ENCODE assay signal across 8 mouse cellular contexts in the genomic region with DNA sequence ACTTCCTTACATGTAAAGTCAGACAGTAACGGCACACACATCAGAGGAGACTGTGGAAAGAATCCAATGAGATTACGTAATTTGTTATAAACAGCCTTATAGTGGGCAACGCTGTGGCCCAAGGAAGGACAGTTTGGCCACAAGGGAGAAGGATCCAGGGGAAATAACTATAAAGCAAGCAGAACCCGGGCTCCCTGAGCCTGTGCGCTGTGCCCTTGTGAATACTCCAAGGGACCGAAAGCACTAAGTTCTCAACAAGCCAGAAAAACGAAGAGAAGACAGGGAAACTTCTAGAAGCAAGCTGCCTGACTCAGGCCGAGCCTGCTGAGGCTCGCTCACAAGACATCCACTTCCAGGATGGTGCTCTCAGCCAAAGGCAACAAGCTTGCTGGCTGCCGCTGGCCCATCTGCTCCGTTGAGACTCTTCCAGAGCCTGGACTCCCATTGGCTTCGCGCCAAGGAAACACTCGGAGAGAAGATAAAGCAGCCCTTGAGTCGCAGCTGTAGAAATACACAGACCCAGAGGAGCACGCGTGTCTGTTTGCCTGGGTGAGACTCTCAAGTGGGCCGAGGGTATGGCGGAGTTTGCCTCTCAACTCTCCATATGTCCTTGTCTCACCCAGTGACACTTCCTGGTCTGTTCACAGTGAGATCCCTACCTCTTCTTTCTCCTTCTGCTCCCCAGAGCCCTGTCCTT. TPM values are rescaled to one million over a fixed set of nuclear protein-coding genes. Genes with fewer than 3 reads are reported as not detected.
DNase-seq lines count a peak whose midpoint lies in the region; ATAC-seq and TF ChIP-seq lines count a peak whose summit lies in the region.
"Not testable (repeated sequence)": the region's sequence is repeated elsewhere in the genome, so short reads cannot be mapped to it uniquely, and the experiment has no call there.

No protein-coding gene starts in this region.

- ATAC-seq in heart, embryonic 16.5 days (replicated peaks; ENCODE audit: extremely low read depth, insufficient read depth, low FRiP score) = peak; percentile 83
- peak; percentile 90 for ATAC-seq in megakaryocyte progenitor cell, adult 5-6 weeks (replicated peaks; ENCODE audit: poor library complexity)
- ATAC-seq in stomach, embryonic 15.5 days (ENCODE audit: insufficient read depth, low FRiP score, low read depth) = peak; percentile 47; the same call in 1 of the 2 replicates

- not testable (repeated sequence) for H3K27me3 ChIP-seq in heart, embryonic 16.5 days (ENCODE audit: control insufficient read depth, insufficient read depth, low read length); stomach, embryonic 15.5 days (replicated peaks)

- H3K36me3 ChIP-seq in heart, embryonic 16.5 days (ENCODE audit: control insufficient read depth, insufficient read depth); stomach, embryonic 15.5 days: not testable (repeated sequence)

- 31% methylated on average over 11 of the region's 19 CpGs for whole genome bisulfite sequencing in heart, embryonic 16.5 days
- WGBS in stomach, embryonic 15.5 days = 54% methylated on average over 13 of the region's 19 CpGs

- H3K4me1 ChIP-seq in heart, embryonic 16.5 days (ENCODE audit: control insufficient read depth, insufficient read depth, low read length); stomach, embryonic 15.5 days: not testable (repeated sequence)

- not testable (repeated sequence) for H3K4me2 ChIP-seq in heart, embryonic 16.5 days (ENCODE audit: low read depth, low read length); stomach, embryonic 15.5 days

- peak overlapping the region; percentile 72 for H3K27ac ChIP-seq in heart, embryonic 16.5 days (ENCODE audit: low read length)
- H3K27ac ChIP-seq in left cerebral cortex, adult 2 months = peak overlapping the region; percentile 40; the same call in 1 of the 2 replicates
- H3K27ac ChIP-seq in stomach, embryonic 15.5 days = not testable (repeated sequence)

- intact Hi-C loops in gastrocnemius, postnatal 14 days (cut with DNase I; ENCODE audit: low total_unique reads); left cerebral cortex, adult 2 months (cut with DNase I): not testable (repeated sequence)

- not testable (repeated sequence) for TF ChIP-seq CTCF in left cerebral cortex, adult 2 months (IDR thresholded peaks at IDR 0.05)

- peak; percentile 26 for DNase-seq in adrenal gland, postnatal 10 days
- peak; percentile 17 to 37 for DNase-seq in cerebellum, postnatal 36 days
- peak; percentile 20 for DNase-seq in gastrocnemius, postnatal 14 days
- peak; percentile 49 for DNase-seq in kidney, adult 18-20 months
- not testable (repeated sequence) for DNase-seq in left cerebral cortex, adult 2 months (ENCODE audit: extremely low spot score in 1 of 2, low spot score in 2 of 2)

- H3K4me3 ChIP-seq in heart, embryonic 16.5 days (ENCODE audit: low read length); left cerebral cortex, adult 2 months; stomach, embryonic 15.5 days (replicated peaks): not testable (repeated sequence)

- not testable (repeated sequence) for H3K9ac ChIP-seq in heart, embryonic 16.5 days (ENCODE audit: low read length); stomach, embryonic 15.5 days

- not testable (repeated sequence) for H3K9me3 ChIP-seq in heart, embryonic 16.5 days (replicated peaks; ENCODE audit: control insufficient read depth, low read length); stomach, embryonic 15.5 days

RNA-seq across cellular contexts. Expression of gene Upb1, which starts 27.1 kb away (rescaled TPM):
- 10 to 100 TPM; 22.7 to 57.8 TPM for total RNA-seq in adrenal gland, postnatal 10 days (2021)
- total RNA-seq in gastrocnemius, postnatal 14 days (2021) = under 1 TPM in 1 of 2 experiments, not detected in 1; 0.29 TPM
- polyA plus RNA-seq in heart, embryonic 16.5 days (2015; fragmentation: Nextera tagmentation; extraction: Ambion mirVana) = 0.87 and 0.91 TPM in 2 replicates
- under 1 TPM; 0.29 to 0.30 TPM for total RNA-seq in left cerebral cortex, adult 2 months (2021)
- 0.07 and 0.68 TPM in 2 replicates for total RNA-seq in megakaryocyte progenitor cell, adult 5-6 weeks (2015)
- total RNA-seq in megakaryocyte progenitor cell, adult 5-6 weeks (2017) = 0.24 and 0.33 TPM in 2 replicates
- 4.3 TPM in 2 replicates for polyA plus RNA-seq in stomach, embryonic 15.5 days (2015; fragmentation: Nextera tagmentation; extraction: Ambion mirVana)

RNA-seq across cellular contexts. Expression of gene Adora2a, which starts 57.1 kb away (rescaled TPM):
- 10 to 100 TPM; 10.2 to 12.8 TPM for total RNA-seq in adrenal gland, postnatal 10 days (2021)
- total RNA-seq in gastrocnemius, postnatal 14 days (2021) = 1 to 10 TPM; 2.7 to 2.9 TPM
- 8.0 and 8.7 TPM in 2 replicates for polyA plus RNA-seq in heart, embryonic 16.5 days (2015; fragmentation: Nextera tagmentation; extraction: Ambion mirVana)
- 10 to 100 TPM in 1 of 2 experiments, 1 to 10 TPM in 1; 6.8 to 18.7 TPM for total RNA-seq in left cerebral cortex, adult 2 months (2021)
- total RNA-seq in megakaryocyte progenitor cell, adult 5-6 weeks (2015) = 0.91 and 0.93 TPM in 2 replicates
- total RNA-seq in megakaryocyte progenitor cell, adult 5-6 weeks (2017) = 0.54 and 0.88 TPM in 2 replicates
- 2.6 and 2.9 TPM in 2 replicates for polyA plus RNA-seq in stomach, embryonic 15.5 days (2015; fragmentation: Nextera tagmentation; extraction: Ambion mirVana)

Comparison
In these comparisons a context has a peak if more than half of its experiments do, and no peak if none do; other contexts are left out.
1. RNA of gene Upb1, which starts 27.1 kb away (total RNA-seq): 22.7 to 57.8 TPM in adrenal gland, postnatal 10 days; 0.07 to 0.68 TPM in megakaryocyte progenitor cell, adult 5-6 weeks, 0.29 to 0.30 TPM in left cerebral cortex, adult 2 months and 0.29 TPM in gastrocnemius, postnatal 14 days; every median in the first group is over 10 times any median in the second.
2. Peak in every context shown above with its lines, with median percentiles within 50 percentile points of each other: ATAC-seq.